Mouse (Mus musculus) embryonic facial prominence, embryonic 13.5 days (tissue): ENCODE measurements around the gene Ip6k3. TPM values are rescaled to one million over a fixed set of nuclear protein-coding genes. Genes with fewer than 3 reads are reported as not detected.

Experiments used
- ATAC-seq: fragments of 200-750 bp; cut with Nextera tagmentation; 2 replicates; pipeline ENCODE4 v1.8.0; 2017; ENCODE audit warnings: low read depth; ENCODE audit not compliant: insufficient number of reproducible peaks, insufficient read depth, low FRiP score, low TSS enrichment
- H3K27ac ChIP-seq: fragments of 300-500 bp; sonication (generic); 2 replicates; pipeline ENCODE4 v1.5.1; 2015; ENCODE audit warnings: moderate library complexity, mild to moderate bottlenecking, inconsistent platforms
- H3K27me3 ChIP-seq: fragments of 300-500 bp; sonication (generic); 2 replicates; pipeline ENCODE4 v1.6.1; 2015; ENCODE audit warnings: mild to moderate bottlenecking, inconsistent platforms
- H3K36me3 ChIP-seq: fragments of 300-500 bp; sonication (generic); 2 replicates; pipeline ENCODE4 v1.6.1; 2015; ENCODE audit warnings: mild to moderate bottlenecking, inconsistent platforms
- H3K4me1 ChIP-seq: fragments of 300-500 bp; sonication (generic); 2 replicates; pipeline ENCODE4 v1.6.1; 2015; ENCODE audit warnings: inconsistent platforms
- H3K4me2 ChIP-seq: fragments of 300-500 bp; sonication (generic); 2 replicates; pipeline ENCODE4 v1.6.1; 2015; ENCODE audit warnings: moderate library complexity, mild to moderate bottlenecking, inconsistent platforms
- H3K4me3 ChIP-seq: fragments of 300-500 bp; sonication (generic); 2 replicates; pipeline ENCODE4 v1.5.1; 2015; ENCODE audit warnings: mild to moderate bottlenecking, inconsistent platforms
- H3K9ac ChIP-seq: fragments of 300-500 bp; sonication (generic); 2 replicates; pipeline ENCODE4 v1.6.1; 2015; ENCODE audit warnings: mild to moderate bottlenecking, inconsistent platforms
- H3K9me3 ChIP-seq: fragments of 300-500 bp; sonication (generic); 2 replicates; pipeline ENCODE4 v1.6.1; 2016; ENCODE audit warnings: inconsistent platforms
- WGBS: fragments of 180-500 bp; shearing (Covaris S2); methylation state at CpG from one replicate; pipeline ENCODE4 v1.1.7; 2015; ENCODE audit warnings: mixed read lengths; 5-methylcytosine and 5-hydroxymethylcytosine counted together
- polyA plus RNA-seq: library from polyadenylated mRNA; unstranded; fragments of >200 nt; fragmentation: Nextera tagmentation; extraction: Ambion mirVana; gene quantifications from 2 replicates; pipeline ENCODE4 v1.2.1, GENCODE M21; 2015

Ip6k3 gene
- polyA plus RNA-seq, 1 experiment from 2014 or later: 0.42 TPM

DNA sequence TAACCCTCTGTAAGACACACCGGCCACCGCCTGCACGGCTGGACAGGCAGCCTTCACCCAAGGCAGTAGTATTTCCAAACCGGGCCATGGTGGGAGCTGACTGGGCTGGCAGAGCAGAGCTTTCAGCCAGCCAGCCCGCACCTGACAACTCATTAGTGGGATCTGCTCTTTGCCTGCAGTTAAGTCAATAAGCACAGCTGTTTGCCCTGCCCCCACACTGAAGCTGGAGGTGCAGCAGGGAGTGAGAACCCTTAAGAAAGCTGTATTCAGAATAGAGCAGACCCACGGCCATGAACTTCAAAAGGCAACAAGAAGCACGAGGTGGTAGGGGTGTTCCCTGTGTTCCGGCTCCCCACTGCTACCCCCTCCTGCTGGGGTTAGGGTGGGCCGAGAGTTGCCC, 37.3 kb downstream of the Ip6k3 start:
- no peak for ATAC-seq
- H3K4me2 ChIP-seq: no peak overlapping the region
- H3K36me3 ChIP-seq: peaks cover 29% of the 10 kb centered on the region
- H3K27me3 ChIP-seq: no peaks in the 10 kb centered on the region
- H3K9me3 ChIP-seq: no peaks in the 10 kb centered on the region
- no peak overlapping the region for H3K27ac ChIP-seq
- H3K4me1 ChIP-seq: peaks cover 46% of the 10 kb centered on the region
- WGBS: 57% methylated on average over 9 of the region's 9 CpGs
- H3K9ac ChIP-seq: peak overlapping the region; percentile 22
- no peak overlapping the region; the same call in 1 of the 2 replicates for H3K4me3 ChIP-seq

DNA sequence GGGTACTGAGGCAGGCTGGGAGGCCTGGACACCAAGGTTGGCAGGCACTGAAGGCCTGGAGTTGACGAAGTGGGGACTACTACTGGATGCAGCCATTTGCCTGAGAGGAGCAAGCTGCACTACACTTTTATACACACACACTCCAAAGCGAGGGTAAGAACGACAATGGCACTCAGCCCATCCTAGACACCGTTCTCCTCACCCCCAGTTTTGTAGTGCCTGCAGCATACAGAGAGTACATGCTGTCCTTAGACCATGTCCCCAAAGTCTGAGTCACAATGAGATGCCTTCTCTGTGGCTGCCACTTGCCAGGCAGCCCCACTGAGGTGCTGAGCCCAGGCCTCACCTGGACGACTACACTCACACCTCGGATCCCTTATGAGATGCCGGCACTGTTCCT, 37.8 kb downstream of the Ip6k3 start:
- no peak overlapping the region for H3K4me3 ChIP-seq
- no peaks in the 10 kb centered on the region for H3K27me3 ChIP-seq
- peaks cover 33% of the 10 kb centered on the region for H3K36me3 ChIP-seq
- WGBS: 92% methylated on average over 7 of the region's 7 CpGs
- no peak overlapping the region for H3K27ac ChIP-seq
- peak overlapping the region; percentile 36; the same call in 1 of the 2 replicates for H3K9ac ChIP-seq
- H3K4me1 ChIP-seq: peaks cover 46% of the 10 kb centered on the region
- ATAC-seq: no peak
- H3K4me2 ChIP-seq: no peak overlapping the region
- H3K9me3 ChIP-seq: no peaks in the 10 kb centered on the region

DNA sequence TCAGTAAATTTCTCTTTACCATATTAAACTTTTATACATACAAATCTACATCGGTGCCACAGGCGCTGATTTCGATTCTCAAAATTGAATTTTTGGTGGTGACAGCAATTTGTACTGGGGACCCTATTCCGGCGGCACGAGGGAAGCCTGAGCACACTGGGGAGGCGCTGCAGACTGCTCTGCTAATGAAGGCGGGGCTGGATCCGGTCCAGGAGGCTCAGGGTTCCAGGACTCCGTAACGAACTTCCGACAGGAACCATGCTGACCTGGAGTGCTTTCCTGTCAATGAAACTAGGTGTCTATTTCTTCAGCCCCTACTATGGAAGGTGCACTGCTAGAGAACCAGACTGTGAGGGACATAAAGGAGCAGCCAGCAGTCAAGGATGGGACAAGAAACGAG, 38.3 kb downstream of the Ip6k3 start:
- no peak overlapping the region for H3K4me2 ChIP-seq
- H3K9ac ChIP-seq: no peak overlapping the region
- peaks cover 38% of the 10 kb centered on the region for H3K36me3 ChIP-seq
- no peak overlapping the region for H3K4me3 ChIP-seq
- H3K27me3 ChIP-seq: no peaks in the 10 kb centered on the region
- no peaks in the 10 kb centered on the region for H3K9me3 ChIP-seq
- 85% methylated on average over 13 of the region's 13 CpGs for WGBS
- H3K27ac ChIP-seq: no peak overlapping the region
- no peak for ATAC-seq
- H3K4me1 ChIP-seq: peaks cover 46% of the 10 kb centered on the region

DNA sequence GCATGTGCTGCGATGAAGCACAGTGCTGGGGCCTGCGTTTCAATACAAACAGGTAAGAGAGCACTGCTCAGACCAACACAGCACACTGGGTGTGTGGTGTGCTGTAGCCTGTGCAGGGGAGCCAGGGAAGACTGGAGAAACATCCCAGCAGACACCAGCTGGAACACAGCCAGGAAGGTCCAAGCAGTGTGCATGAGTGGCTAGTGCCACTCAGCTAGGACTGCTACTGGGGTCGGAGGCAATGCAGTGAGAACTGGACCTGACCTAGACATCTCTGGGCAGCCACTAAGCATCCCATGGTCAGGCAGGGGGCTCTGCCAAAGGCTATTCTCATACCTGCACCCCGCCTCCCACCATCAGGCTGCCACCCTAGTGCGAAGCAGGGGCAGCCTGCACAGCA, 39.4 kb downstream of the Ip6k3 start:
- ATAC-seq: no peak
- H3K4me1 ChIP-seq: peaks cover 43% of the 10 kb centered on the region
- H3K4me2 ChIP-seq: no peak overlapping the region
- peaks cover 49% of the 10 kb centered on the region for H3K36me3 ChIP-seq
- H3K4me3 ChIP-seq: no peak overlapping the region
- WGBS: 88% methylated on average over 5 of the region's 5 CpGs
- H3K9ac ChIP-seq: 0 out of 2 replicates have a peak overlapping the region, but pooled peaks have one; percentile 7
- no peak overlapping the region for H3K27ac ChIP-seq
- H3K9me3 ChIP-seq: no peaks in the 10 kb centered on the region
- no peaks in the 10 kb centered on the region for H3K27me3 ChIP-seq

DNA sequence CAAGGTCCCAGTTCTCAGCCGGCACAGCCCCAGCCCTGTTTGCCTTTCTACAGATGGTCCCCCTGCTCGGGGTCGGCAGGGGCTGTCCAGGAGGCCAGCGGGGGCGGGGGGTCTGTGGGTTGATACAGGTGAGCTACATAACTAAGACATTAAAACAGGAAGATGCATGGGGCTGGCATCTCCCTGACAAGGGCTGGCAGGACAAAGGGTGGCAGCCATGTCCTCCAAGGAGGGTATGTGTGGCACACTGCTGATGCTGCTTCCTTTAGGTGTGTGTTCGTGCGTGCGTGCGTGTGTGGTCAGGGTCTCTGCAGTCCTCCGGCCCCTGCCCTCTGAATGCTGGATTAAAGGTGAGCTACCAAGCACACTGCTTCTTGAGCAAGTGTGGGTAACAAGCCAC, 40.6 kb downstream of the Ip6k3 start:
- Histone ChIP-seq H3K27ac (no peak overlapping the region), H3K4me2 (no peak overlapping the region), H3K36me3 (peaks cover 58% of the 10 kb centered on the region), H3K4me1 (peaks cover 31% of the 10 kb centered on the region), H3K9ac (0 out of 2 replicates have a peak overlapping the region, but pooled peaks have one; percentile 28), H3K27me3 (no peaks in the 10 kb centered on the region), H3K4me3 (no peak overlapping the region), H3K9me3 (no peaks in the 10 kb centered on the region)
- ATAC-seq: no peak
- 85% methylated on average over 10 of the region's 10 CpGs for WGBS

DNA sequence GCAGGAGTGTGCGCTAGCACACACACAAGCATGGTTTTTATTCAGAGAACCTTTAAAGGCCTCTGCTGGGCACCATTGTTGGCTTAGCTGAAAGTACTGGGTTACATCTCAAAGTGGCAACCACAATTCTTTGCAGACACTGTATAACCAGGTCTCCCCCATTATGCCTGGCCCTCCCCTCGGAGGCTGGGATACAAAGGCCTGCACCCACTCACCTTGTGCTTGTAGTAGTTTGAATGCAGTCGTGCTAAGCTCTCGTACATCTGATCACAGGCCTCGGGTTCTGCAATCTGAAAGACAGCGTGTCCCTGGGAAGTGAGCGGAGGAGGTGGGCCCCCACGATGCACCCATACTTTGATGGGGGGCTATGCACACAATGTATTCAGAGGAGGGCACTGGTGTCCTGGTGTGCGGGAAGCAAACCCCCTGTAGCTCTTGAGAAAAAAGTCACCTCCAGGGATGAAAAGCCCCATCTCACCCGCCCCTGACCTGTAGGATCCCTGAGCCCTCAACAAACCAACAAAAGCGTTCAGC, 41.9 kb downstream of the Ip6k3 start:
- ATAC-seq: no peak
- Histone ChIP-seq H3K27ac (no peak overlapping the region), H3K9me3 (no peaks in the 10 kb centered on the region), H3K4me1 (peaks cover 27% of the 10 kb centered on the region), H3K36me3 (peaks cover 61% of the 10 kb centered on the region), H3K9ac (no peak overlapping the region), H3K27me3 (no peaks in the 10 kb centered on the region), H3K4me2 (no peak overlapping the region), H3K4me3 (no peak overlapping the region)
- 87% methylated on average over 11 of the region's 11 CpGs for WGBS

DNA sequence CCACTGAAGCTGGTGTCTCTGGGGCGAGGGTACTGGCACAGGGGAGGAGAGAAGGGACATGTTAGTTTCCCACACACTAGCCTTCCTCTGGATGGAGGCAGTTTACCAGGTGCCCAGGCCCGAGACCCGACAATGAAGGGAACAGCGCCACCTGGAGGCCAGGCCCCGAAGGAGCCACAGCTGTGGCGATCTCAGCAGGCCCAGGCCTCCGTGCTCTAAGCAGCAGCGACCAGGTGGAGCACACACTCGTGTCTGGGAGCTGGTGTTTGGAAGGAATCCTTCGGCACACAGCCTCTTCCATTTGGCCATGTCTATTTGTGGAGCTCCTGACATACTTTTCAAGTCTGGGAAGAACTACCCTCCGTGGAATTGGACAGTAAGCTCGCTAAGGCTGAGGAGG, 42.4 kb downstream of the Ip6k3 start:
- Histone ChIP-seq H3K36me3 (peaks cover 61% of the 10 kb centered on the region), H3K4me3 (no peak overlapping the region), H3K9me3 (no peaks in the 10 kb centered on the region), H3K9ac (no peak overlapping the region), H3K27me3 (no peaks in the 10 kb centered on the region), H3K4me1 (peaks cover 27% of the 10 kb centered on the region), H3K27ac (no peak overlapping the region), H3K4me2 (no peak overlapping the region)
- 34% methylated on average over 12 of the region's 12 CpGs for WGBS
- no peak for ATAC-seq

DNA sequence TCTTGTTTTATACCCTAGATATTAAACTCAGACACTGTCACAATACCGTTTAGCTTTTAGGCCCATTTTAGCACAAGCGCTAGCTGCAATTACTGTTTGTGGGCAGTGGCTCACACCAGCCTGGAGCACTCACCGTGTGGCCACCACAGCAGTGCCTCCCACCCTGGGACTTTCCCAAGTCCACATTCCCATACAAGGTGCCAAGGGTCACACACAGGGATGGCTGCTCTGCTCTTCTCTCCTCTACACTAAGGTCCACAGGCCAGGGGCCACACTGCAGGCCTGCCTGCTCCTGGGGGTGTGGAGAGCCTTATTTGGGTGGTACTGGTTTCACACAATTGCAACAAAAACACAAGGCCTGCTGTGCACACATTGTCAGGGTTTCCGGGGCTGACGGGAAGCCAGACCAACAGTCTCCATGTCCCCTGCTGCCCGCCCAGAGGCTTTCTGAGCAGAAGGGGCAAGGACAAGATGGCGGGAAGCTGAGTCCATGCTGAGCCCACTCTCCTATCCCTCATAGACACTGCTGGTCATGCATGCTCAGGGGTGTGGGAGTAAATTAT, 43.7 kb downstream of the Ip6k3 start:
- Histone ChIP-seq H3K4me3 (no peak overlapping the region), H3K9ac (0 out of 2 replicates have a peak overlapping the region, but pooled peaks have one; percentile 27), H3K9me3 (no peaks in the 10 kb centered on the region), H3K4me2 (no peak overlapping the region), H3K36me3 (peaks cover 67% of the 10 kb centered on the region), H3K27ac (no peak overlapping the region), H3K27me3 (no peaks in the 10 kb centered on the region), H3K4me1 (peaks cover 23% of the 10 kb centered on the region)
- WGBS: 90% methylated on average over 7 of the region's 7 CpGs
- no peak for ATAC-seq

DNA sequence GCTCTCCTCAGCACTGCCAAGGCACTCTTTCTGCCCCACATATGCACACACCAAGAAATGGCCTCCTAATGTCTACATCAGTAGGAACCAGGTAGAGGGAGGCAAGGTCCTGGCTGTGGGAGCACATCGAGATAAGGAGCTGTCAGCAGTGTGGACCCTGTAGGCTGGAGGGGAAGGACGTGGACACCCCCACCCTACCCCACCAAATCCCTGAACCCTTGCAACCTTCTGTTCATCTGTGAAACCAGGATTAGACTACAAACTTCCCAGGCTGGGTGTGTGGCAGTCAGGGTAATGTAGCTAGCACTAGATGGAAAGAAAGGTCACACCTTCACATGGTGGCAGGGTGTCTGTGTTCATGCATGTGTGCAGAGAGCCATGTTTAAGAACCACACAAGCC, 44.5 kb downstream of the Ip6k3 start:
- Histone ChIP-seq H3K9me3 (no peaks in the 10 kb centered on the region), H3K27ac (no peak overlapping the region), H3K4me3 (no peak overlapping the region), H3K36me3 (peaks cover 65% of the 10 kb centered on the region), H3K4me2 (no peak overlapping the region), H3K27me3 (no peaks in the 10 kb centered on the region), H3K9ac (no peak overlapping the region), H3K4me1 (peaks cover 18% of the 10 kb centered on the region)
- 96% methylated on average over 2 of the region's 2 CpGs for WGBS
- no peak for ATAC-seq

DNA sequence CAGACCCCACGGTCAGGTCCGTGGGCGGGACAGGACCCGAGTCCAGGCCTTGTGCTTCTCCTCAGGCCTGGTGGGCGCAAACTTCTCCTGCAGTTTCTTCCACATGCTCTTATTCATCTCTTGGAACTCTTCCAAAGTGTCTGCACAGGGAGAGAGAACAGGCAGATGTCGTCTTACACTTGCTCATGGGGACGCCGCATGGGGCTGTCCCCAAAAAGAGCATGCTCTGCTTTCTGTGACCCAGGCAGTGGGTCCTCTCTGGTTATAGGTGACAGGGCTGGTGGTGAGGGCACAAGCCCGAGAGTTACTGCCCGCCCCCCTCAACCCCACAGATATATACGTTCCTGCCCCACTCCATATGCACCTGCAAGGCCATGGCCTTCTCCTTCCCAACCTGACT, 44.9 kb downstream of the Ip6k3 start:
- ATAC-seq: no peak
- H3K9me3 ChIP-seq: no peaks in the 10 kb centered on the region
- no peak overlapping the region for H3K9ac ChIP-seq
- no peaks in the 10 kb centered on the region for H3K27me3 ChIP-seq
- H3K4me1 ChIP-seq: peaks cover 18% of the 10 kb centered on the region
- no peak overlapping the region for H3K4me3 ChIP-seq
- H3K36me3 ChIP-seq: peaks cover 69% of the 10 kb centered on the region
- H3K4me2 ChIP-seq: no peak overlapping the region
- H3K27ac ChIP-seq: no peak overlapping the region
- WGBS: 84% methylated on average over 11 of the region's 11 CpGs

DNA sequence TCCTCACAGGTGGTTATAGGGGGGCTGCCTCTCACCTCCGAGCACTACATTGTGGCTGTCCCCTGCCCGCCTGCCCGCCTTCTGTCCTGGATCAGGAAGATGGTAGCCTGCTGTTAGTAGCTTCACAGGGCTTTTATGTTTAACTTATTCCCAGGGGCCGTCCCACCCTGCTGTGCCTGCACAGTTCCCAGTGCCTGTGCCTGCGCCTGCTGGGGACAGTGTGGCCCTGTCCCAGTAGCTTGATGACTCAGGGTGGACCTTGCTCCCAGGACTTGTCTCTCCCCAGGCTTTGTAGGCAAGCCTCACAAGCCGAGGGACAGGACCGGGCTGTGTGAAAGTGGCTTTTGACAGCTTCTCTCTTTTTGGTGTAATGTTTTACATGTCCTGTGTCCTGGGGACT, 45.8 kb downstream of the Ip6k3 start:
- 84% methylated on average over 7 of the region's 7 CpGs for WGBS
- no peak for ATAC-seq
- no peak overlapping the region for H3K4me3 ChIP-seq
- H3K4me1 ChIP-seq: peaks cover 18% of the 10 kb centered on the region
- no peak overlapping the region for H3K4me2 ChIP-seq
- H3K9me3 ChIP-seq: no peaks in the 10 kb centered on the region
- peaks cover 74% of the 10 kb centered on the region for H3K36me3 ChIP-seq
- H3K9ac ChIP-seq: no peak overlapping the region
- no peak overlapping the region for H3K27ac ChIP-seq
- H3K27me3 ChIP-seq: no peaks in the 10 kb centered on the region

DNA sequence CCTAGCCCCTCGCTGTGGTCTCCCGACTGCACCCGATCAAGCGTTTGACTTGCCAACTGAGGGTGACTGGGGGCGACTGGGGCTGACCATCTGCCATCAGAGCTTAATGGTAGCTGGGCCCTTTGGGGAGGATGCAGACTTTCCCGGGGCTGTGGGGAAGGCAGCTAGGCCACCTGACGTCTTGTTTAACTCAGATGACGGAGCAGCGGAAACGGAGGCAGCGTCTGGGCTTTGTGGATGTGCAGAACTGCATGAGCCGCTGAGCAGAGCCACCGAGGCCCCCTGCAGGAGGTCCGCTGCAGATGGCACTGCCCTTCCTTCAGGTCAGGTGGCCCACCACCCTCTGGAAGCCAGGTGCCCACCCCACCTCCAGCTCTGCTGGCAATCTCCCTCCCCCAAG, 46.3 kb downstream of the Ip6k3 start:
- H3K9ac ChIP-seq: peak overlapping the region; percentile 40; the same call in 1 of the 2 replicates
- no peak for ATAC-seq
- H3K4me3 ChIP-seq: no peak overlapping the region
- H3K27me3 ChIP-seq: no peaks in the 10 kb centered on the region
- peaks cover 18% of the 10 kb centered on the region for H3K4me1 ChIP-seq
- no peak overlapping the region for H3K4me2 ChIP-seq
- 53% methylated on average over 14 of the region's 14 CpGs for WGBS
- no peaks in the 10 kb centered on the region for H3K9me3 ChIP-seq
- no peak overlapping the region; the same call in 1 of the 2 replicates for H3K27ac ChIP-seq
- peaks cover 80% of the 10 kb centered on the region for H3K36me3 ChIP-seq
